Mouse (Mus musculus): ENCODE data around the gene Rbm4b. TPM values are rescaled to one million over a fixed set of nuclear protein-coding genes. Genes with fewer than 3 reads are reported as not detected.

Gene Rbm4b
- 185 and 194 TPM in 2 replicates for polyA plus RNA-seq (2014; fragmentation: Nextera tagmentation; extraction: Ambion mirVana)

DNA sequence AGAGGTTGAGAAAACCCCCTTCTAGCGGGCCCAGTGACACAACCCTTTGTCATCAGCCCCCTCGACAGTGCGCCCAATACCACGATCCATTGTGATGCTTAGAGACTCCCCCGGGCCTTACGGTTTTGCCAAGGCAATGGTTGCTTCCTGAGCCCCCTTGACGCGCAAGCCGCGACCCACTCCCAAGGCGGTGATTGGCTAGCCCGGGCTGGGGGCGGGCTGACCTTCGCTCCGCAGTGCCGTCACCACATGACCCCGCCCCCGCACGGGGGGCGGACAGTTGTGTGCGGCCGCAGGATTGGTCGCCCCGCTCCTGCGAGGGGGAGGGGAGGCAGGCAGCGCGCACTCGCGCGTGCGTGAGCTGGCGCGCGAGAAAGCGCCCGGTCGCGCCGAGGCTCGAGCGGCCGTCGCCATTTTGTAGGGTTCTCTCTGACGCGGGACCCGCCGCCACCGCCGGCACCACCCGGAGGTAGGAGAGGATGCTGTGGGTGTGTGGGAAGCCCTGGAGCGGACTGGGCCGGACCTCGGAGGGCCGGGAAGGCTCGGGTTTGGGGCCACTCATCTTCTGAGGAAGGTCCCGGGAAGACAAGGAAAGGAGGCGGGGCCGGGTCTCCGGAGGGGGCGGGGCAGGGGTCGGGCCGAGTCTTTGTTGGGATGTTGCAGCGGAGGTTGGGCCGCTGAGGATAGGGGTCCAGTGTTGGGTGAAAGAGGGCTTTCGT, at the start of gene Rbm4b:
Gene Rbm4b (plus strand): TSS at position 305 of the 719 bp plus-strand sequence.
- peaks cover 29% of the 10 kb centered on the region for H3K4me1 ChIP-seq (ENCODE audit: control insufficient read depth, insufficient read depth, low read length)
- DNase-seq (ENCODE audit: low spot score) (peak; percentile 99), ATAC-seq (peak; percentile 96)
- H3K9ac ChIP-seq (ENCODE audit: low read length), result peak within 1 kb of the TSS; percentile 88
- peaks cover 40% of the 10 kb centered on the region for H3K36me3 ChIP-seq (ENCODE audit: control insufficient read depth, insufficient read depth, low read length)
- no peaks in the 10 kb centered on the region for H3K27me3 ChIP-seq (replicated peaks; ENCODE audit: control insufficient read depth, insufficient read depth, low read length)
- H3K4me2 ChIP-seq (ENCODE audit: low read length), result peak within 1 kb of the TSS; percentile 54
- peak within 1 kb of the TSS; percentile 65 for H3K4me3 ChIP-seq (ENCODE audit: low read depth, low read length)
- no peaks in the 10 kb centered on the region for H3K9me3 ChIP-seq (replicated peaks; ENCODE audit: control insufficient read depth, low read length)
- H3K27ac ChIP-seq (ENCODE audit: low read depth, low read length), result peak within 1 kb of the TSS; percentile 98
- WGBS, result under 1% methylated on average over 64 of the region's 65 CpGs

DNA sequence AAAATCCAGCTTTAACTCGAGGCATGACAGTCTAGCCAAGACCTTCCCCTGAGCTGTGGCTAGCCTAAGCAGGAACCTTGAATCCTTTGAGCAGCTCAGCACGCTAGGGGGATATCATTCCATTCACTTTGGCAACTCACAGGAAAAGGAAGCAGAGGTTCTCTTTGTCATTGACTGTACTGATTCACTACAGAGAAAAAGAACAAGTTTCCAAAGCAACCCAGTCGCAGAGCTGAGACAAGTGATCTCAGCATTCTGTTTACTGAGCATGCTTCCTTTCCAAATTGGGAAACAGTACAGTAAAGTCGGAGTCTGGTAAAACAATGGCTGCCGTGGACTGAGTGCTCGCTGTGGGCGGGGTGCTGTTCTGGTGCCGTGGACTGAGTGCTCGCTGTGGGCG, 47.5 kb upstream of the Rbm4b start:
- H3K4me3 ChIP-seq (ENCODE audit: low read depth, low read length), result no peak overlapping the region
- H3K4me2 ChIP-seq (ENCODE audit: low read length), result no peak overlapping the region
- DNase-seq (ENCODE audit: low spot score) (no peak), ATAC-seq (no peak)
- WGBS, result 84% methylated on average over 10 of the region's 10 CpGs
- no peaks in the 10 kb centered on the region for H3K9me3 ChIP-seq (replicated peaks; ENCODE audit: control insufficient read depth, low read length)
- H3K4me1 ChIP-seq (ENCODE audit: control insufficient read depth, insufficient read depth, low read length), result peaks cover 1% of the 10 kb centered on the region; the same call in 1 of the 2 replicates
- H3K36me3 ChIP-seq (ENCODE audit: control insufficient read depth, insufficient read depth, low read length), result no peaks in the 10 kb centered on the region
- no peak overlapping the region for H3K9ac ChIP-seq (ENCODE audit: low read length)
- H3K27ac ChIP-seq (ENCODE audit: low read depth, low read length), result no peak overlapping the region
- H3K27me3 ChIP-seq (replicated peaks; ENCODE audit: control insufficient read depth, insufficient read depth, low read length), result no peaks in the 10 kb centered on the region

GRCm38 (mm10) chr19:4711098-4711600, 45.1 kb upstream of the Rbm4b start, which contains the start of gene Sptbn2:
Sptbn2 (plus strand) TSS chr19:4711167.
- Histone ChIP-seq H3K27me3 (replicated peaks; ENCODE audit: control insufficient read depth, insufficient read depth, low read length) (no peaks in the 10 kb centered on the region), H3K4me2 (ENCODE audit: low read length) (peak within 1 kb of the TSS; percentile 77), H3K27ac (ENCODE audit: low read depth, low read length) (peak within 1 kb of the TSS; percentile 90), H3K9me3 (replicated peaks; ENCODE audit: control insufficient read depth, low read length) (no peaks in the 10 kb centered on the region), H3K36me3 (ENCODE audit: control insufficient read depth, insufficient read depth, low read length) (no peaks in the 10 kb centered on the region), H3K9ac (ENCODE audit: low read length) (peak within 1 kb of the TSS; percentile 95), H3K4me3 (ENCODE audit: low read depth, low read length) (peak within 1 kb of the TSS; percentile 75), H3K4me1 (ENCODE audit: control insufficient read depth, insufficient read depth, low read length) (peaks cover 3% of the 10 kb centered on the region; the same call in 1 of the 2 replicates)
- ATAC-seq (peak; percentile 33; the same call in 1 of the 2 replicates), DNase-seq (ENCODE audit: low spot score) (peak; percentile 69)
- 10% methylated on average over 13 of the region's 13 CpGs for WGBS

- Histone ChIP-seq H3K27ac (ENCODE audit: low read depth, low read length) (peak overlapping the region; percentile 90), H3K27me3 (replicated peaks; ENCODE audit: control insufficient read depth, insufficient read depth, low read length) (no peaks in the 10 kb centered on the region), H3K4me1 (ENCODE audit: control insufficient read depth, insufficient read depth, low read length) (peaks cover 3% of the 10 kb centered on the region; the same call in 1 of the 2 replicates), H3K4me2 (ENCODE audit: low read length) (peak overlapping the region; percentile 77), H3K9me3 (replicated peaks; ENCODE audit: control insufficient read depth, low read length) (no peaks in the 10 kb centered on the region), H3K9ac (ENCODE audit: low read length) (peak overlapping the region; percentile 95), H3K36me3 (ENCODE audit: control insufficient read depth, insufficient read depth, low read length) (no peaks in the 10 kb centered on the region), H3K4me3 (ENCODE audit: low read depth, low read length) (peak overlapping the region; percentile 75)
- DNase-seq (ENCODE audit: low spot score) (peak; percentile 79), ATAC-seq (peak; percentile 76)
- under 1% methylated on average over 25 of the region's 65 CpGs for WGBS
Measured at GRCm38 (mm10) chr19:4711601-4712155, 44.6 kb upstream of the Rbm4b start.

DNA sequence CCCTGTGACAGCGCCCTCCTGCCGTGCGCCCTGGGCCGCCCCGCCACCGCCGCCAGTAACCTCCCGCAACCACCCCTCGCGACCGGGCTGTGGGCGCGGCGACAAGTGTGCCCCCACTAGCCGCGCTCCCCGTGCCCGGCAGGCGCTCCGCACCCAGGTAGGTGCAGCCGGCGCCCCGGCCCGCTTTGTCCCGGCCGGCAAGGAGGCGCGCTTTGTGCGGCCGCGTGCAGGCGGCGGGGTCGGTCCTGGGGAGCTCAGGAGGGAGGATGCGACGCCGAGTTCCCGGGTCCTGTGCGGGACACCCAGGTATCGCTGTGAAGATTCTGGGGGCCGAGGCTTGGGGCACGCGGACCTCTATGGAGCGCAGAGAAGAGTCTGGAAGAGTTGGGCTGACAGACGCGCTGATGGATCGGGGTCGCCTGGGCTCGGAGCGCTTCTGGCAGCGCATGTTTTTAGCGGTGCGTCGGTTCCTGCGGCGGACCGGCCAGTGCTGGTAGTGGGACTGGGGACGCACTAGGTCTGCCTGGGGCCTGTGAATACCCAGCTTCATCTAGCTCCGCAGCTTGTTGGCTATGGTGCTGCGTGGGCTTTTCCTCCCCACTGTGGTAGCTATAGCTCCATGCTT, 44.0 kb upstream of the Rbm4b start:
- H3K9me3 ChIP-seq (replicated peaks; ENCODE audit: control insufficient read depth, low read length), result no peaks in the 10 kb centered on the region
- peak overlapping the region; percentile 95 for H3K9ac ChIP-seq (ENCODE audit: low read length)
- H3K27ac ChIP-seq (ENCODE audit: low read depth, low read length), result peak overlapping the region; percentile 90
- no peaks in the 10 kb centered on the region for H3K36me3 ChIP-seq (ENCODE audit: control insufficient read depth, insufficient read depth, low read length)
- ATAC-seq, result peak; percentile 60
- peak; percentile 57 for DNase-seq (ENCODE audit: low spot score)
- no peaks in the 10 kb centered on the region for H3K27me3 ChIP-seq (replicated peaks; ENCODE audit: control insufficient read depth, insufficient read depth, low read length)
- H3K4me2 ChIP-seq (ENCODE audit: low read length), result peak overlapping the region; percentile 77
- peaks cover 3% of the 10 kb centered on the region; the same call in 1 of the 2 replicates for H3K4me1 ChIP-seq (ENCODE audit: control insufficient read depth, insufficient read depth, low read length)
- H3K4me3 ChIP-seq (ENCODE audit: low read depth, low read length), result peak overlapping the region; percentile 75
- under 1% methylated on average over 60 of the region's 60 CpGs for whole genome bisulfite sequencing

GRCm38 (mm10) chr19:4712781-4713526, 43.3 kb upstream of the Rbm4b start:
- Histone ChIP-seq H3K4me2 (ENCODE audit: low read length) (peak overlapping the region; percentile 77), H3K27me3 (replicated peaks; ENCODE audit: control insufficient read depth, insufficient read depth, low read length) (no peaks in the 10 kb centered on the region), H3K27ac (ENCODE audit: low read depth, low read length) (peak overlapping the region; percentile 90), H3K36me3 (ENCODE audit: control insufficient read depth, insufficient read depth, low read length) (no peaks in the 10 kb centered on the region), H3K9ac (ENCODE audit: low read length) (peak overlapping the region; percentile 95), H3K4me3 (ENCODE audit: low read depth, low read length) (peak overlapping the region; percentile 75), H3K4me1 (ENCODE audit: control insufficient read depth, insufficient read depth, low read length) (peaks cover 3% of the 10 kb centered on the region; the same call in 1 of the 2 replicates), H3K9me3 (replicated peaks; ENCODE audit: control insufficient read depth, low read length) (no peaks in the 10 kb centered on the region)
- 35% methylated on average over 13 of the region's 13 CpGs for WGBS
- no peak for DNase-seq (ENCODE audit: low spot score)
- no peak for ATAC-seq

- WGBS, result 76% methylated on average over 3 of the region's 3 CpGs
- ATAC-seq, result no peak
- H3K4me3 ChIP-seq (ENCODE audit: low read depth, low read length), result peak overlapping the region; percentile 75; the same call in 1 of the 2 replicates
- peak overlapping the region; percentile 77 for H3K4me2 ChIP-seq (ENCODE audit: low read length)
- no peak for DNase-seq (ENCODE audit: low spot score)
- peaks cover 3% of the 10 kb centered on the region; the same call in 1 of the 2 replicates for H3K4me1 ChIP-seq (ENCODE audit: control insufficient read depth, insufficient read depth, low read length)
- H3K9me3 ChIP-seq (replicated peaks; ENCODE audit: control insufficient read depth, low read length), result no peaks in the 10 kb centered on the region
- peak overlapping the region; percentile 95; the same call in 1 of the 2 replicates for H3K9ac ChIP-seq (ENCODE audit: low read length)
- no peaks in the 10 kb centered on the region for H3K27me3 ChIP-seq (replicated peaks; ENCODE audit: control insufficient read depth, insufficient read depth, low read length)
- H3K27ac ChIP-seq (ENCODE audit: low read depth, low read length), result no peak overlapping the region
- no peaks in the 10 kb centered on the region; the same call in 1 of the 2 replicates for H3K36me3 ChIP-seq (ENCODE audit: control insufficient read depth, insufficient read depth, low read length)
Measured at GRCm38 (mm10) chr19:4713886-4714285, 42.4 kb upstream of the Rbm4b start.

DNA sequence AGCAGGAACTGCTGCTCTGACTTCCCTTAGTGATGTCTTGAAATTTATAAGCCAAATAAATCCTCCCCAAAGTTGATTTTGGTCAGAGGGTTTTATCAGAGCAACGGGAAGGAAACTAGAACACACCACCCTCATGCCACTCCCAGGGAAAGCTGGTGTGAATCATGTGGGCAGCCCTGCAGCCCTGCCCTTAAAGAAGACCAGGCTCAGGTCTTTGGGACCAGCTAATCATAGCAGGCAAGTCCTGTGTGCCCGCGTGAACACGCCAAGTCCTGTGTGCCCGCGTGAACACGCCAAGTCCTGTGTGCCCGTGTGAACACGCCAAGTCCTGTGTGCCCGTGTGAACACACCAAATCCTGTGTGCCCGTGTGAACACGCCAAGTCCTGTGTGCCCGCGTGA, 39.5 kb upstream of the Rbm4b start:
- ATAC-seq, result no peak
- no peak for DNase-seq (ENCODE audit: low spot score)
- H3K9ac ChIP-seq (ENCODE audit: low read length), result no peak overlapping the region
- peaks cover 27% of the 10 kb centered on the region for H3K36me3 ChIP-seq (ENCODE audit: control insufficient read depth, insufficient read depth, low read length)
- H3K4me1 ChIP-seq (ENCODE audit: control insufficient read depth, insufficient read depth, low read length), result peaks cover 3% of the 10 kb centered on the region; the same call in 1 of the 2 replicates
- WGBS, result 98% methylated on average over 14 of the region's 14 CpGs
- H3K4me2 ChIP-seq (ENCODE audit: low read length), result no peak overlapping the region
- no peaks in the 10 kb centered on the region for H3K27me3 ChIP-seq (replicated peaks; ENCODE audit: control insufficient read depth, insufficient read depth, low read length)
- H3K27ac ChIP-seq (ENCODE audit: low read depth, low read length), result no peak overlapping the region
- no peak overlapping the region for H3K4me3 ChIP-seq (ENCODE audit: low read depth, low read length)
- H3K9me3 ChIP-seq (replicated peaks; ENCODE audit: control insufficient read depth, low read length), result no peaks in the 10 kb centered on the region

Data from forebrain, embryonic 14.5 days (tissue).